Mouse (Mus musculus): ENCODE data around the gene Aspdh.

- TF ChIP-seq CTCF (IDR thresholded peaks at IDR 0.05): no peak
- TF ChIP-seq EP300 (IDR thresholded peaks at IDR 0.05): no peak
These were observed 7.9 kb downstream of the Aspdh start for GRCm38 (mm10) chr7:44472961-44473646.
